In the genomic region with DNA sequence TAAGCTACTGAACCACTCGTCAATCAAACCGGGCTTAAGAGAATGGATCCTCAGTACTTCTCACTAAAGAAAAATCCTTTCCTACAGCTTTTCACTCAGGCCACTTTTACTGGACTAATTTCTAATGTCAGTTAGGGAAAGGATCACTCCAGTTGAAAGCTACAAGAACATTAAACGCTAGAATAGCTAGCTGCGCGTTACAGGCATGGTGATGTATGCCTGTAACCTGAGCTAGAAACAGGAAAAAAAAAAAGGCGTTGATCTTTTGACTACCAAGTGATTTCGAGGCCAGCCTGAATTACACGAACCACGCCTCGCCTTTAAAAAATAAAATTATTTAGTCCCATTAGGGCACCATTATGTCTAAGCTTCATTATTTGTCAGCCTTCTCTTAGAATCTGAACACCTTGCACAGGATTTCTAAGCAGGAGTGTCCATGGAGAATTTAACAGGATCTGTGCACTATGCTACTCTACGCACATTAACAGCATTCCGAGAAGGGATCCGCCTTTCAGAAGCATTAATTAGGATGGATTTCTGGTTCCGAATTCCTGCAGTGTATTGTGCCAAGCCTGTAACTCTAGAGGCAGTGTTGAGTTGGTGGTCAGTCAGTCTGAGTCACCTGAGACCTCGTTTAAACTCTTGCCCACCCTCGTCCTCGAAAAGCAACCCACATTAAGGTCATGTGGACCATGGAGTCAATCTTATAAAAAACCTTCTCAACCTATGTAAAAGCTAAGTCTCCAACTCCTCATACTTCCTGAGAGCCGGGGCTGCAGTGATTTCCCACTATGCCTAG, we compare ENCODE assay signal across 7 mouse cellular contexts. TPM values are rescaled to one million over a fixed set of nuclear protein-coding genes. Genes with fewer than 3 reads are reported as not detected.
DNase-seq lines count a peak whose midpoint lies in the region; ATAC-seq and TF ChIP-seq lines count a peak whose summit lies in the region.

No protein-coding gene starts in this region.

- H3K27me3 ChIP-seq in limb, embryonic 11.5 days (ENCODE audit: control insufficient read depth, insufficient read depth, low read length), result no peaks in the 10 kb centered on the region

- H3K4me2 ChIP-seq in limb, embryonic 11.5 days (ENCODE audit: low read depth, severe bottlenecking), result peak overlapping the region; percentile 83

- H3K4me3 ChIP-seq in limb, embryonic 11.5 days (ENCODE audit: low read depth, low read length), result peak overlapping the region; percentile 48
- H3K4me3 ChIP-seq in olfactory bulb, adult 2 months (ENCODE audit: insufficient read depth, low read depth, low read length), result no peak overlapping the region

- H3K36me3 ChIP-seq in limb, embryonic 11.5 days (ENCODE audit: control insufficient read depth, insufficient read depth, low read length), result no peaks in the 10 kb centered on the region

- no peaks in the 10 kb centered on the region for H3K9me3 ChIP-seq in limb, embryonic 11.5 days (ENCODE audit: control insufficient read depth, low read length)

- ATAC-seq in erythroid progenitor cell, adult 5-6 weeks (replicated peaks; ENCODE audit: low FRiP score, poor library complexity, severe bottlenecking), result peak; percentile 20; the same call in 1 of the 2 replicates
- ATAC-seq in limb, embryonic 11.5 days (ENCODE audit: insufficient number of reproducible peaks, low FRiP score, low TSS enrichment, low read depth), result no peak

- TF ChIP-seq CTCF in olfactory bulb, adult 2 months (IDR thresholded peaks at IDR 0.05; ENCODE audit: insufficient read depth, low read depth, low read length), result no peak

- H3K9ac ChIP-seq in limb, embryonic 11.5 days (ENCODE audit: low read length), result no peak overlapping the region; the same call in 1 of the 2 replicates

- TF ChIP-seq POLR2A in olfactory bulb, adult 2 months (IDR thresholded peaks at IDR 0.05; ENCODE audit: insufficient read depth, low read depth, low read length), result no peak

- H3K27ac ChIP-seq in limb, embryonic 11.5 days (replicated peaks; ENCODE audit: low read depth, low read length), result peak overlapping the region; percentile 42; the same call in 1 of the 2 replicates
- H3K27ac ChIP-seq in olfactory bulb, adult 2 months (ENCODE audit: insufficient read depth, low read depth, low read length), result peak overlapping the region; percentile 99

- DNase-seq in thymus, postnatal 0 days (ENCODE audit: low spot score), result peak; percentile 26
- DNase-seq in thymus, adult 18-20 months, result no peak
- DNase-seq in limb, embryonic 11.5 days (ENCODE audit: low spot score), result no peak
- no peak for DNase-seq in c-Kit-positive CD71-positive TER-119-positive erythroid progenitor cells, embryonic 14.5 days (ENCODE audit: low spot score)
- DNase-seq in cerebellum, adult 11 months, result no peak

- 3% methylated on average over 18 of the region's 18 CpGs for WGBS in limb, embryonic 11.5 days
- WGBS in olfactory bulb, adult 2 months, result 4% methylated on average over 18 of the region's 18 CpGs

- peaks cover 19% of the 10 kb centered on the region; the same call in 1 of the 2 replicates for H3K4me1 ChIP-seq in limb, embryonic 11.5 days (ENCODE audit: control insufficient read depth, insufficient read depth, low read length)
- H3K4me1 ChIP-seq in olfactory bulb, adult 2 months (ENCODE audit: control insufficient read depth, insufficient read depth, low read length), result peaks cover 10% of the 10 kb centered on the region

RNA-seq across cellular contexts. Expression of a gene that starts 15.2 kb away (rescaled TPM):
- 84.6 and 111 TPM in 2 replicates for polyA plus RNA-seq in thymus, postnatal 0 days (2015; fragmentation: Nextera tagmentation; extraction: Ambion mirVana)
- 122 TPM in 2 replicates for total RNA-seq in erythroid progenitor cell, adult 5-6 weeks (2015; ENCODE audit: low replicate concordance)
- 145 and 184 TPM in 2 replicates for total RNA-seq in erythroid progenitor cell, adult 5-6 weeks (2017; ENCODE audit: low replicate concordance)
- 87.4 and 90.6 TPM in 2 replicates for polyA plus RNA-seq in limb, embryonic 11.5 days (2014; fragmentation: Nextera tagmentation; extraction: Ambion mirVana)
- polyA plus RNA-seq in olfactory bulb, adult 2 months (2012; ENCODE audit: insufficient read depth, insufficient read length, low replicate concordance, missing spikeins), result 94.8 and 315 TPM in 2 replicates
